ENCODE assay signal across 18 mouse cellular contexts in genomic region chr10:85362766-85363442, GRCm38 (mm10). TPM values are rescaled to one million over a fixed set of nuclear protein-coding genes. Genes with fewer than 3 reads are reported as not detected.
DNase-seq lines count a peak whose midpoint lies in the region; ATAC-seq and TF ChIP-seq lines count a peak whose summit lies in the region.
"Had no signal": no experiment of that assay in that cellular context is flagged by ENCODE, and none has a peak within 500 bp of the region (broad histone marks: within the 10 kb centered on the region; RNA-seq: fewer than 3 reads in every experiment).

No protein-coding gene starts in this region.

- H3K36me3 ChIP-seq in forebrain, embryonic 12.5 days (replicated peaks): no peaks in the 10 kb centered on the region
- H3K36me3 ChIP-seq in forebrain, embryonic 11.5 days (ENCODE audit: control insufficient read depth, insufficient read depth, low read length): no peaks in the 10 kb centered on the region
- no peaks in the 10 kb centered on the region for H3K36me3 ChIP-seq in neural tube, embryonic 11.5 days (ENCODE audit: control insufficient read depth, insufficient read depth, low read length)
- H3K36me3 ChIP-seq in hindbrain, postnatal 0 days (ENCODE audit: insufficient read depth, low read length): no peaks in the 10 kb centered on the region
- H3K36me3 ChIP-seq: heart, embryonic 15.5 days had no signal

- DNase-seq in forebrain, embryonic 11.5 days (ENCODE audit: low spot score): no peak
- DNase-seq in neural tube, embryonic 11.5 days (ENCODE audit: low spot score): no peak
- DNase-seq in neural tube, embryonic 10.5 days (ENCODE audit: extremely low spot score, low spot score): no peak
- peak; percentile 21 for DNase-seq in hindbrain, postnatal 0 days (ENCODE audit: low spot score)
- no peak for DNase-seq in lung, postnatal 25 days (ENCODE audit: low spot score)
- no peak for DNase-seq in urinary bladder, postnatal 14 days (ENCODE audit: low spot score)
- DNase-seq: adrenal gland, postnatal 36 days; cerebellum, postnatal 10 days; heart, adult 18-20 months; kidney, postnatal 10 days; lung, adult 18-20 months; right cerebral cortex, adult 18-20 months; thymus, postnatal 25 days had no signal

- H3K9me3 ChIP-seq in forebrain, embryonic 12.5 days: no peaks in the 10 kb centered on the region
- no peaks in the 10 kb centered on the region for H3K9me3 ChIP-seq in forebrain, embryonic 11.5 days (ENCODE audit: control insufficient read depth, low read length)
- no peaks in the 10 kb centered on the region for H3K9me3 ChIP-seq in neural tube, embryonic 11.5 days (ENCODE audit: control insufficient read depth, low read length)
- H3K9me3 ChIP-seq in hindbrain, postnatal 0 days (ENCODE audit: low read length): no peaks in the 10 kb centered on the region
- H3K9me3 ChIP-seq: heart, embryonic 15.5 days had no signal

- ATAC-seq in forebrain, embryonic 12.5 days (ENCODE audit: low FRiP score): 0 out of 2 replicates have a peak, but pooled peaks have one; percentile 51
- ATAC-seq in forebrain, embryonic 11.5 days (replicated peaks; ENCODE audit: low FRiP score): no peak
- ATAC-seq in neural tube, embryonic 11.5 days (ENCODE audit: insufficient read depth, low FRiP score, low TSS enrichment): peak; percentile 89
- peak; percentile 69 for ATAC-seq in hindbrain, postnatal 0 days
- no peak for ATAC-seq in granulocyte monocyte progenitor cell, adult 5-6 weeks (replicated peaks; ENCODE audit: poor library complexity, severe bottlenecking)
- ATAC-seq: activated CD4-positive, CD25-positive, alpha-beta regulatory T cell, adult 4 months had no signal

- TF ChIP-seq CTCF in hindbrain, postnatal 0 days (IDR thresholded peaks at IDR 0.05; ENCODE audit: low read depth): peak; percentile 25; the same call in 1 of the 2 replicates

- no peaks in the 10 kb centered on the region for H3K27me3 ChIP-seq in forebrain, embryonic 12.5 days
- no peaks in the 10 kb centered on the region for H3K27me3 ChIP-seq in forebrain, embryonic 11.5 days (ENCODE audit: control insufficient read depth, insufficient read depth, low read length)
- H3K27me3 ChIP-seq in neural tube, embryonic 11.5 days (ENCODE audit: control insufficient read depth, insufficient read depth, low read length): no peaks in the 10 kb centered on the region
- H3K27me3 ChIP-seq in hindbrain, postnatal 0 days (ENCODE audit: insufficient read depth, low read length): no peaks in the 10 kb centered on the region
- H3K27me3 ChIP-seq: heart, embryonic 15.5 days had no signal

- no peaks in the 10 kb centered on the region for H3K4me1 ChIP-seq in forebrain, embryonic 12.5 days
- no peaks in the 10 kb centered on the region for H3K4me1 ChIP-seq in forebrain, embryonic 11.5 days (replicated peaks; ENCODE audit: control insufficient read depth, insufficient read depth, low read length)
- H3K4me1 ChIP-seq in neural tube, embryonic 11.5 days (ENCODE audit: control insufficient read depth, insufficient read depth, low read length): no peaks in the 10 kb centered on the region
- no peaks in the 10 kb centered on the region for H3K4me1 ChIP-seq in hindbrain, postnatal 0 days (ENCODE audit: insufficient read depth, low read length)
- H3K4me1 ChIP-seq: heart, embryonic 15.5 days had no signal

- H3K4me2 ChIP-seq in forebrain, embryonic 12.5 days: no peak overlapping the region
- H3K4me2 ChIP-seq in forebrain, embryonic 11.5 days (ENCODE audit: low read depth, low read length, severe bottlenecking): no peak overlapping the region
- no peak overlapping the region for H3K4me2 ChIP-seq in neural tube, embryonic 11.5 days (ENCODE audit: low read depth)
- H3K4me2 ChIP-seq in hindbrain, postnatal 0 days (ENCODE audit: low read depth, low read length): no peak overlapping the region
- H3K4me2 ChIP-seq: heart, embryonic 15.5 days had no signal

- no peak overlapping the region for H3K9ac ChIP-seq in forebrain, embryonic 12.5 days
- H3K9ac ChIP-seq in forebrain, embryonic 11.5 days (ENCODE audit: low read length): no peak overlapping the region
- H3K9ac ChIP-seq in neural tube, embryonic 11.5 days (ENCODE audit: low read length): no peak overlapping the region
- H3K9ac ChIP-seq in hindbrain, postnatal 0 days (replicated peaks; ENCODE audit: low read length): no peak overlapping the region
- H3K9ac ChIP-seq: heart, embryonic 15.5 days had no signal

- H3K4me3 ChIP-seq in forebrain, embryonic 12.5 days (replicated peaks): no peak overlapping the region
- H3K4me3 ChIP-seq in forebrain, embryonic 11.5 days (ENCODE audit: low read depth, low read length): no peak overlapping the region
- no peak overlapping the region for H3K4me3 ChIP-seq in neural tube, embryonic 11.5 days (ENCODE audit: low read depth, low read length)
- H3K4me3 ChIP-seq in hindbrain, postnatal 0 days (ENCODE audit: low read length): no peak overlapping the region
- H3K4me3 ChIP-seq: heart, embryonic 15.5 days had no signal

- 71% methylated on average over 9 of the region's 9 CpGs for WGBS in forebrain, embryonic 12.5 days
- 81% methylated on average over 9 of the region's 9 CpGs for WGBS in forebrain, embryonic 11.5 days
- whole genome bisulfite sequencing in neural tube, embryonic 11.5 days: 57% methylated on average over 9 of the region's 9 CpGs
- 46% methylated on average over 9 of the region's 9 CpGs for WGBS in hindbrain, postnatal 0 days

- no peak overlapping the region for H3K27ac ChIP-seq in forebrain, embryonic 12.5 days
- H3K27ac ChIP-seq in forebrain, embryonic 11.5 days (ENCODE audit: low read depth, low read length): no peak overlapping the region
- no peak overlapping the region for H3K27ac ChIP-seq in neural tube, embryonic 11.5 days (ENCODE audit: low read depth, low read length)
- H3K27ac ChIP-seq in hindbrain, postnatal 0 days: no peak overlapping the region
- H3K27ac ChIP-seq: heart, embryonic 15.5 days; stomach, postnatal 0 days had no signal

RNA-seq across cellular contexts. Expression of gene Btbd11, which starts 23.7 kb away (rescaled TPM):
- 8.1 and 9.1 TPM in 2 replicates for polyA plus RNA-seq in forebrain, embryonic 12.5 days (2016; fragmentation: Nextera tagmentation; extraction: Ambion mirVana)
- 6.5 and 7.4 TPM in 2 replicates for polyA plus RNA-seq in forebrain, embryonic 11.5 days (2014; fragmentation: Nextera tagmentation; extraction: Ambion mirVana)
- polyA plus RNA-seq in neural tube, embryonic 11.5 days (2014; fragmentation: Nextera tagmentation; extraction: Ambion mirVana): 6.3 and 6.6 TPM in 2 replicates
- 72.9 and 79.1 TPM in 2 replicates for total RNA-seq in hindbrain, postnatal 0 days (2014; rRNA removed)
- polyA plus RNA-seq in hindbrain, postnatal 0 days (2015; fragmentation: Nextera tagmentation; extraction: Ambion mirVana): 21.2 and 23.0 TPM in 2 replicates
- total RNA-seq in granulocyte monocyte progenitor cell, adult 5-6 weeks (2014; fragmentation: Nextera tagmentation): 1.3 and 3.8 TPM in 2 replicates
- 1.2 and 3.5 TPM in 2 replicates for total RNA-seq in granulocyte monocyte progenitor cell, adult 5-6 weeks (2017)

Comparison
In these comparisons a context has a peak if more than half of its experiments do, and no peak if none do; other contexts are left out.
1. ATAC-seq: peak in forebrain, embryonic 12.5 days (single experiment), neural tube, embryonic 11.5 days (single experiment) and hindbrain, postnatal 0 days (single experiment); none in forebrain, embryonic 11.5 days (single experiment) and granulocyte monocyte progenitor cell, adult 5-6 weeks (single experiment).